Comparison of ENCODE assay signal across 8 mouse cellular contexts in the genomic region with DNA sequence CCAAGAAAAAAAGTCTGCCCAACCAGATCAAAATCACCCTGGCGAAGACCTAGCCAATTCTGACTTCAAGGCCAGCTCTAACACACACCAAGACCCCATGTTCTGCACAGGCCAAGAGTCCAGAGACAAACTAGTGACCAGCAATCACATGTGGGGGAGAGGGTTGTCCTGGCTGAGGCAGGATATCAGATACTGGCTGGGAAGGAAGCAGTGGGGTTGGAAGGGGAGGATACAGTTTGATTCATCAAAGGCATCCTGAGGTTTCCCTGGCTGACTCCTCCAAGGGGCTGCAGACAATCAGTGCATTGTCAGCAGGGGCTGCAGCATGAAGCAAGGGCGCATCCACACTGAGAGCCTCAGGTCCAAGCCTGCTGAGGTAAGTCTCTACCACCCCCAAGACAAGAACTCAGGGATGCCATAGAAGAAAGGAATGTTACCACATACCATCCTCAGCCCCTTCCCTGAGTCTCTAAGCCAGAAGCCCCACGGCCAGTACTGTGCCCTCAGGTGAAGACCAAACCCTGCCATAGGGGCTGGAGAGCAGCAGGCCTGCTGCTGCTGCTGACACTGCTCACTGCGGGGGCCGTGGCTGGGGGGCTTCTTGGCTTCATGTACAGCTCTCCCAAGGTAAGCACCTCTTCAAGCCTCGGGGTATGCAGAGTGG. TPM values are rescaled to one million over a fixed set of nuclear protein-coding genes. Genes with fewer than 3 reads are reported as not detected.
DNase-seq lines count a peak whose midpoint lies in the region; ATAC-seq and TF ChIP-seq lines count a peak whose summit lies in the region.

A gene (plus strand): TSS at position 273 of the 664 bp plus-strand sequence.

- H3K4me2 ChIP-seq in heart, embryonic 16.5 days (ENCODE audit: low read depth, low read length) = peak within 1 kb of the TSS; percentile 89
- peak within 1 kb of the TSS; percentile 97 for H3K4me2 ChIP-seq in hindbrain, postnatal 0 days (ENCODE audit: low read depth, low read length)
- peak within 1 kb of the TSS; percentile 99; the same call in 1 of the 2 replicates for H3K4me2 ChIP-seq in midbrain, embryonic 16.5 days (ENCODE audit: low read length)

- DNase-seq in heart, postnatal 10 days = no peak
- DNase-seq in embryonic facial prominence, embryonic 10.5 days (ENCODE audit: low spot score) = no peak
- DNase-seq in hindbrain, postnatal 0 days (ENCODE audit: low spot score) = no peak
- DNase-seq in urinary bladder, postnatal 14 days (ENCODE audit: low spot score) = no peak
- DNase-seq in cerebellum, adult 18-20 months = no peak
- DNase-seq in spleen, postnatal 36 days (ENCODE audit: low spot score in 2 of 2) = no peak

- no peak within 1 kb of the TSS for H3K27ac ChIP-seq in heart, embryonic 16.5 days (ENCODE audit: low read length)
- no peak within 1 kb of the TSS for H3K27ac ChIP-seq in embryonic facial prominence, embryonic 10.5 days (replicated peaks)
- peak within 1 kb of the TSS; percentile 71 for H3K27ac ChIP-seq in hindbrain, postnatal 0 days
- H3K27ac ChIP-seq in midbrain, embryonic 16.5 days (ENCODE audit: low read length) = no peak within 1 kb of the TSS

- H3K36me3 ChIP-seq in heart, embryonic 16.5 days (ENCODE audit: control insufficient read depth, insufficient read depth) = peaks cover 28% of the 10 kb centered on the region
- H3K36me3 ChIP-seq in embryonic facial prominence, embryonic 10.5 days (replicated peaks) = peaks cover 63% of the 10 kb centered on the region
- H3K36me3 ChIP-seq in hindbrain, postnatal 0 days (ENCODE audit: insufficient read depth, low read length) = peaks cover 30% of the 10 kb centered on the region
- peaks cover 22% of the 10 kb centered on the region for H3K36me3 ChIP-seq in midbrain, embryonic 16.5 days (ENCODE audit: control insufficient read depth, insufficient read depth, low read length)

- no peaks in the 10 kb centered on the region for H3K27me3 ChIP-seq in heart, embryonic 16.5 days (ENCODE audit: control insufficient read depth, insufficient read depth, low read length)
- no peaks in the 10 kb centered on the region for H3K27me3 ChIP-seq in embryonic facial prominence, embryonic 10.5 days (replicated peaks; ENCODE audit: low read depth, poor library complexity, severe bottlenecking)
- no peaks in the 10 kb centered on the region for H3K27me3 ChIP-seq in hindbrain, postnatal 0 days (ENCODE audit: insufficient read depth, low read length)
- H3K27me3 ChIP-seq in midbrain, embryonic 16.5 days (ENCODE audit: control insufficient read depth, insufficient read depth, low read depth, low read length) = no peaks in the 10 kb centered on the region

- H3K9me3 ChIP-seq in heart, embryonic 16.5 days (replicated peaks; ENCODE audit: control insufficient read depth, low read length) = no peaks in the 10 kb centered on the region
- no peaks in the 10 kb centered on the region for H3K9me3 ChIP-seq in embryonic facial prominence, embryonic 10.5 days
- no peaks in the 10 kb centered on the region for H3K9me3 ChIP-seq in hindbrain, postnatal 0 days (ENCODE audit: low read length)
- H3K9me3 ChIP-seq in midbrain, embryonic 16.5 days (replicated peaks; ENCODE audit: control insufficient read depth, low read length, poor library complexity, severe bottlenecking) = no peaks in the 10 kb centered on the region

- H3K9ac ChIP-seq in heart, embryonic 16.5 days (ENCODE audit: low read length) = no peak within 1 kb of the TSS
- H3K9ac ChIP-seq in hindbrain, postnatal 0 days (replicated peaks; ENCODE audit: low read length) = 0 out of 2 replicates have a peak within 1 kb of the TSS, but pooled peaks have one; percentile 25
- no peak within 1 kb of the TSS for H3K9ac ChIP-seq in midbrain, embryonic 16.5 days (ENCODE audit: low read depth, low read length)

- peaks cover 22% of the 10 kb centered on the region for H3K4me1 ChIP-seq in heart, embryonic 16.5 days (ENCODE audit: control insufficient read depth, insufficient read depth, low read length)
- H3K4me1 ChIP-seq in embryonic facial prominence, embryonic 10.5 days = peaks cover 58% of the 10 kb centered on the region
- H3K4me1 ChIP-seq in hindbrain, postnatal 0 days (ENCODE audit: insufficient read depth, low read length) = peaks cover 25% of the 10 kb centered on the region
- H3K4me1 ChIP-seq in midbrain, embryonic 16.5 days (ENCODE audit: control insufficient read depth, insufficient read depth, low read length) = peaks cover 32% of the 10 kb centered on the region

- TF ChIP-seq CTCF in hindbrain, postnatal 0 days (IDR thresholded peaks at IDR 0.05; ENCODE audit: low read depth) = no peak

- intact Hi-C loops in heart, postnatal 10 days (cut with DNase I) = no loop called here

- no peak for ATAC-seq in heart, embryonic 16.5 days (replicated peaks; ENCODE audit: extremely low read depth, insufficient read depth, low FRiP score)
- no peak for ATAC-seq in hindbrain, postnatal 0 days
- no peak for ATAC-seq in midbrain, embryonic 16.5 days

- WGBS in heart, embryonic 16.5 days = 62% methylated on average over 6 of the region's 6 CpGs
- WGBS in embryonic facial prominence, embryonic 10.5 days = 55% methylated on average over 6 of the region's 6 CpGs
- WGBS in hindbrain, postnatal 0 days = 74% methylated on average over 6 of the region's 6 CpGs
- 80% methylated on average over 6 of the region's 6 CpGs for WGBS in midbrain, embryonic 16.5 days

- no peak within 1 kb of the TSS; the same call in 1 of the 2 replicates for H3K4me3 ChIP-seq in heart, embryonic 16.5 days (ENCODE audit: low read length)
- peak within 1 kb of the TSS; percentile 91; the same call in 1 of the 2 replicates for H3K4me3 ChIP-seq in embryonic facial prominence, embryonic 10.5 days
- H3K4me3 ChIP-seq in hindbrain, postnatal 0 days (ENCODE audit: low read length) = no peak within 1 kb of the TSS
- H3K4me3 ChIP-seq in midbrain, embryonic 16.5 days (ENCODE audit: low read depth, low read length) = no peak within 1 kb of the TSS

RNA-seq across cellular contexts. Expression of the gene that starts here (rescaled TPM):
- polyA plus RNA-seq in heart, embryonic 16.5 days (2015; fragmentation: Nextera tagmentation; extraction: Ambion mirVana) = 0.21 and 0.25 TPM in 2 replicates
- under 1 TPM in 1 of 2 experiments, not detected in 1; 0.26 TPM for total RNA-seq in heart, postnatal 10 days (2021)
- polyA plus RNA-seq in embryonic facial prominence, embryonic 10.5 days (2016; fragmentation: Nextera tagmentation; extraction: Ambion mirVana) = 0.36 and 0.67 TPM in 2 replicates
- total RNA-seq in hindbrain, postnatal 0 days (2014; rRNA removed) = 0.47 and 4.0 TPM in 2 replicates
- polyA plus RNA-seq in hindbrain, postnatal 0 days (2015; fragmentation: Nextera tagmentation; extraction: Ambion mirVana) = 1.3 and 1.4 TPM in 2 replicates
- polyA plus RNA-seq in midbrain, embryonic 16.5 days (2015; fragmentation: Nextera tagmentation; extraction: Ambion mirVana) = 0.40 TPM in 1 of 2 replicates, not detected in the other
